Mouse (Mus musculus) hindbrain, embryonic 11.5 days (tissue): ENCODE data around the gene Adig. TPM values are rescaled to one million over a fixed set of nuclear protein-coding genes. Genes with fewer than 3 reads are reported as not detected.
A peak's percentile ranks its signal among the peaks of the same experiment; 100 is the strongest.

Source experiments
- ATAC-seq: fragments of 200-750 bp; cut with Nextera tagmentation; 2 replicates; pipeline ENCODE4 v1.8.0; 2017; ENCODE audit warnings: mild to moderate bottlenecking, moderate TSS enrichment, moderate library complexity; ENCODE audit not compliant: low FRiP score
- DNase-seq: peaks from one replicate; pipeline ENCODE4 v3.0.0-alpha.2; 2015; ENCODE audit warnings: low spot score
- H3K27ac ChIP-seq: fragments of 300-500 bp; sonication (generic); 2 replicates; pipeline ENCODE4 v1.5.1; 2014; ENCODE audit warnings: mild to moderate bottlenecking, low read depth, low read length
- H3K27me3 ChIP-seq: fragments of 300-500 bp; sonication (generic); 2 replicates; pipeline ENCODE4 v1.6.1; 2014; ENCODE audit warnings: mild to moderate bottlenecking, low read length, moderate library complexity, mixed read lengths; ENCODE audit not compliant: control insufficient read depth, insufficient read depth
- H3K36me3 ChIP-seq: fragments of 300-500 bp; sonication (generic); 2 replicates; pipeline ENCODE4 v1.6.1; 2014; ENCODE audit warnings: mild to moderate bottlenecking, low read length, moderate library complexity, mixed read lengths; ENCODE audit not compliant: control insufficient read depth, insufficient read depth
- H3K4me1 ChIP-seq: fragments of 300-500 bp; sonication (generic); replicated peaks from 2 replicates; pipeline ENCODE4 v1.6.1; 2014; ENCODE audit warnings: low read length, mixed read lengths; ENCODE audit not compliant: control insufficient read depth, insufficient read depth
- H3K4me2 ChIP-seq: fragments of 300-500 bp; sonication (generic); replicated peaks from 2 replicates; pipeline ENCODE4 v1.6.1; 2014; ENCODE audit warnings: mild to moderate bottlenecking, low read depth, low read length
- H3K4me3 ChIP-seq: fragments of 300-500 bp; sonication (generic); 2 replicates; pipeline ENCODE4 v1.5.1; 2014; ENCODE audit warnings: low read depth, low read length
- H3K9ac ChIP-seq: fragments of 300-500 bp; sonication (generic); 2 replicates; pipeline ENCODE4 v1.6.1; 2014; ENCODE audit warnings: low read depth, low read length
- H3K9me3 ChIP-seq: fragments of 300-500 bp; sonication (generic); 2 replicates; pipeline ENCODE4 v1.6.1; 2016; ENCODE audit warnings: low read length; ENCODE audit not compliant: control insufficient read depth
- WGBS: fragments of 180-500 bp; shearing (Covaris S2); extraction: QIAGEN DNeasy Blood & Tissue Kit; methylation state at CpG from one replicate; pipeline ENCODE4 v1.1.7; 2014; 5-methylcytosine and 5-hydroxymethylcytosine counted together
- polyA plus RNA-seq: library from polyadenylated mRNA; unstranded; fragments of >200 nt; fragmentation: Nextera tagmentation; extraction: Ambion mirVana; gene quantifications from 2 replicates; pipeline ENCODE4 v1.2.1, GENCODE M21; 2014

Gene Adig
- polyA plus RNA-seq, 1 experiment from 2014 or later, result not detected

GRCm38 (mm10) chr2:158554366-158554765, 52.0 kb downstream of the Adig start:
- ATAC-seq (no peak), DNase-seq (no peak)
- Histone ChIP-seq H3K4me3 (no peak overlapping the region), H3K9ac (no peak overlapping the region), H3K27me3 (peaks cover 10% of the 10 kb centered on the region; the same call in 1 of the 2 replicates), H3K4me1 (peaks cover 7% of the 10 kb centered on the region; the same call in 1 of the 2 replicates), H3K36me3 (no peaks in the 10 kb centered on the region), H3K27ac (no peak overlapping the region), H3K4me2 (no peak overlapping the region), H3K9me3 (no peaks in the 10 kb centered on the region)
- 15% methylated on average over 10 of the region's 10 CpGs for WGBS

- H3K4me3 ChIP-seq, result no peak overlapping the region
- WGBS, result 4% methylated on average over 7 of the region's 7 CpGs
Measured at GRCm38 (mm10) chr2:158555252-158555651, 52.8 kb downstream of the Adig start.

GRCm38 (mm10) chr2:158555812-158556211, 53.4 kb downstream of the Adig start:
- no peak for ATAC-seq
- no peaks in the 10 kb centered on the region for H3K9me3 ChIP-seq
- WGBS, result 2% methylated on average over 8 of the region's 8 CpGs
- no peak for DNase-seq
- H3K36me3 ChIP-seq, result no peaks in the 10 kb centered on the region
- peaks cover 7% of the 10 kb centered on the region; the same call in 1 of the 2 replicates for H3K4me1 ChIP-seq
- H3K4me3 ChIP-seq, result peak overlapping the region; percentile 20; the same call in 1 of the 2 replicates
- H3K27me3 ChIP-seq, result peaks cover 10% of the 10 kb centered on the region; the same call in 1 of the 2 replicates
- H3K4me2 ChIP-seq, result peak overlapping the region; percentile 36
- H3K27ac ChIP-seq, result no peak overlapping the region
- H3K9ac ChIP-seq, result no peak overlapping the region

More at GRCm38 (mm10) chr2:158555252-158555651, 52.8 kb downstream of the Adig start:
- Histone ChIP-seq H3K27me3 (peaks cover 10% of the 10 kb centered on the region; the same call in 1 of the 2 replicates), H3K9me3 (no peaks in the 10 kb centered on the region), H3K9ac (no peak overlapping the region), H3K36me3 (no peaks in the 10 kb centered on the region), H3K27ac (no peak overlapping the region), H3K4me2 (no peak overlapping the region), H3K4me1 (peaks cover 7% of the 10 kb centered on the region; the same call in 1 of the 2 replicates)
- ATAC-seq (no peak), DNase-seq (no peak)

GRCm38 (mm10) chr2:158556225-158556624, 53.8 kb downstream of the Adig start:
- WGBS, result 1% methylated on average over 20 of the region's 20 CpGs
- Histone ChIP-seq H3K4me3 (peak overlapping the region; percentile 20; the same call in 1 of the 2 replicates), H3K9ac (no peak overlapping the region), H3K4me2 (peak overlapping the region; percentile 36), H3K36me3 (no peaks in the 10 kb centered on the region), H3K9me3 (no peaks in the 10 kb centered on the region), H3K4me1 (peaks cover 7% of the 10 kb centered on the region; the same call in 1 of the 2 replicates), H3K27ac (peak overlapping the region; percentile 36; the same call in 1 of the 2 replicates), H3K27me3 (peaks cover 10% of the 10 kb centered on the region; the same call in 1 of the 2 replicates)
- ATAC-seq (peak; percentile 39), DNase-seq (peak; percentile 89)

GRCm38 (mm10) chr2:158556750-158557149, 54.3 kb downstream of the Adig start:
- no peaks in the 10 kb centered on the region for H3K36me3 ChIP-seq
- DNase-seq (peak; percentile 36), ATAC-seq (peak; percentile 53)
- peaks cover 10% of the 10 kb centered on the region; the same call in 1 of the 2 replicates for H3K27me3 ChIP-seq
- peaks cover 7% of the 10 kb centered on the region; the same call in 1 of the 2 replicates for H3K4me1 ChIP-seq
- peak overlapping the region; percentile 36; the same call in 1 of the 2 replicates for H3K27ac ChIP-seq
- 8% methylated on average over 5 of the region's 5 CpGs for WGBS
- H3K4me3 ChIP-seq, result no peak overlapping the region
- H3K4me2 ChIP-seq, result no peak overlapping the region
- no peak overlapping the region for H3K9ac ChIP-seq
- no peaks in the 10 kb centered on the region for H3K9me3 ChIP-seq

Other genes with a start within 250 kb of the Adig start
- gene Bpi, start 244.5 kb upstream of the Adig start, polyA plus RNA-seq, result not detected in 2 replicates
- 2.7 and 3.4 TPM in 2 replicates for gene Lbp, start 196.1 kb upstream of the Adig start, polyA plus RNA-seq
- gene Snhg11, start 127.0 kb upstream of the Adig start, polyA plus RNA-seq, result 42.3 and 79.1 TPM in 2 replicates
- gene Ralgapb, start 92.8 kb upstream of the Adig start, polyA plus RNA-seq, result 25.6 and 32.4 TPM in 2 replicates
- 0.37 and 0.54 TPM in 2 replicates for gene Arhgap40, start 10.2 kb downstream of the Adig start, polyA plus RNA-seq
- 1.9 and 2.9 TPM in 2 replicates for gene Slc32a1, start 108.2 kb downstream of the Adig start, polyA plus RNA-seq
- gene Actr5, start 122.3 kb downstream of the Adig start, polyA plus RNA-seq, result 13.7 and 16.7 TPM in 2 replicates
- gene Ppp1r16b, start 162.8 kb downstream of the Adig start, polyA plus RNA-seq, result 2.4 and 3.6 TPM in 2 replicates